Mouse (Mus musculus) embryonic facial prominence, embryonic 13.5 days (tissue): ENCODE results near the gene Nfkb2. TPM values are rescaled to one million over a fixed set of nuclear protein-coding genes. Genes with fewer than 3 reads are reported as not detected.

Source experiments
- ATAC-seq: fragments of 200-750 bp; cut with Nextera tagmentation; 2 replicates; pipeline ENCODE4 v1.8.0; 2017; ENCODE audit warnings: low read depth; ENCODE audit not compliant: insufficient number of reproducible peaks, insufficient read depth, low FRiP score, low TSS enrichment
- H3K27ac ChIP-seq: fragments of 300-500 bp; sonication (generic); 2 replicates; pipeline ENCODE4 v1.5.1; 2015; ENCODE audit warnings: moderate library complexity, mild to moderate bottlenecking, inconsistent platforms
- H3K27me3 ChIP-seq: fragments of 300-500 bp; sonication (generic); 2 replicates; pipeline ENCODE4 v1.6.1; 2015; ENCODE audit warnings: mild to moderate bottlenecking, inconsistent platforms
- H3K36me3 ChIP-seq: fragments of 300-500 bp; sonication (generic); 2 replicates; pipeline ENCODE4 v1.6.1; 2015; ENCODE audit warnings: mild to moderate bottlenecking, inconsistent platforms
- H3K4me1 ChIP-seq: fragments of 300-500 bp; sonication (generic); 2 replicates; pipeline ENCODE4 v1.6.1; 2015; ENCODE audit warnings: inconsistent platforms
- H3K4me2 ChIP-seq: fragments of 300-500 bp; sonication (generic); 2 replicates; pipeline ENCODE4 v1.6.1; 2015; ENCODE audit warnings: moderate library complexity, mild to moderate bottlenecking, inconsistent platforms
- H3K4me3 ChIP-seq: fragments of 300-500 bp; sonication (generic); 2 replicates; pipeline ENCODE4 v1.5.1; 2015; ENCODE audit warnings: mild to moderate bottlenecking, inconsistent platforms
- H3K9ac ChIP-seq: fragments of 300-500 bp; sonication (generic); 2 replicates; pipeline ENCODE4 v1.6.1; 2015; ENCODE audit warnings: mild to moderate bottlenecking, inconsistent platforms
- H3K9me3 ChIP-seq: fragments of 300-500 bp; sonication (generic); 2 replicates; pipeline ENCODE4 v1.6.1; 2016; ENCODE audit warnings: inconsistent platforms
- WGBS: fragments of 180-500 bp; shearing (Covaris S2); methylation state at CpG from one replicate; pipeline ENCODE4 v1.1.7; 2015; ENCODE audit warnings: mixed read lengths; 5-methylcytosine and 5-hydroxymethylcytosine counted together
- polyA plus RNA-seq: library from polyadenylated mRNA; unstranded; fragments of >200 nt; fragmentation: Nextera tagmentation; extraction: Ambion mirVana; gene quantifications from 2 replicates; pipeline ENCODE4 v1.2.1, GENCODE M21; 2015

Nfkb2 gene
- polyA plus RNA-seq, 1 experiment from 2014 or later: 9.0 TPM

GRCm38 (mm10) chr19:46333906-46334305 is 29.8 kb downstream of the Nfkb2 start:
- no peaks in the 10 kb centered on the region for H3K9me3 ChIP-seq
- H3K27me3 ChIP-seq: peaks cover 12% of the 10 kb centered on the region
- no peak overlapping the region for H3K4me2 ChIP-seq
- no peak overlapping the region for H3K4me3 ChIP-seq
- H3K4me1 ChIP-seq: peaks cover 26% of the 10 kb centered on the region
- 91% methylated on average over 3 of the region's 3 CpGs for WGBS
- peaks cover 19% of the 10 kb centered on the region for H3K36me3 ChIP-seq
- no peak overlapping the region for H3K9ac ChIP-seq
- no peak overlapping the region for H3K27ac ChIP-seq
- no peak for ATAC-seq

GRCm38 (mm10) chr19:46337719-46338330 is 33.7 kb downstream of the Nfkb2 start:
- WGBS: 34% methylated on average over 15 of the region's 15 CpGs
- H3K4me3 ChIP-seq: peak overlapping the region; percentile 72
- H3K4me2 ChIP-seq: peak overlapping the region; percentile 78
- peaks cover 21% of the 10 kb centered on the region for H3K4me1 ChIP-seq
- peak; percentile 17; the same call in 1 of the 2 replicates for ATAC-seq
- H3K36me3 ChIP-seq: no peaks in the 10 kb centered on the region
- peak overlapping the region; percentile 82 for H3K9ac ChIP-seq
- no peaks in the 10 kb centered on the region for H3K9me3 ChIP-seq
- no peak overlapping the region for H3K27ac ChIP-seq
- no peaks in the 10 kb centered on the region for H3K27me3 ChIP-seq

GRCm38 (mm10) chr19:46338331-46338936 is 34.3 kb downstream of the Nfkb2 start, which contains the start of gene Cuedc2:
TSS of gene Cuedc2 (minus strand) at chr19:46338702.
- Histone ChIP-seq H3K9ac (peak within 1 kb of the TSS; percentile 82), H3K9me3 (no peaks in the 10 kb centered on the region), H3K27me3 (no peaks in the 10 kb centered on the region), H3K4me2 (peak within 1 kb of the TSS; percentile 78), H3K4me3 (peak within 1 kb of the TSS; percentile 72), H3K36me3 (no peaks in the 10 kb centered on the region), H3K4me1 (peaks cover 21% of the 10 kb centered on the region), H3K27ac (no peak within 1 kb of the TSS)
- ATAC-seq: peak; percentile 74
- WGBS: under 1% methylated on average over 31 of the region's 31 CpGs

GRCm38 (mm10) chr19:46338942-46339286 is 34.8 kb downstream of the Nfkb2 start:
- peak overlapping the region; percentile 72 for H3K4me3 ChIP-seq
- no peaks in the 10 kb centered on the region for H3K9me3 ChIP-seq
- H3K27me3 ChIP-seq: no peaks in the 10 kb centered on the region
- 50% methylated on average over 6 of the region's 6 CpGs for WGBS
- peak overlapping the region; percentile 49; the same call in 1 of the 2 replicates for H3K9ac ChIP-seq
- no peaks in the 10 kb centered on the region for H3K36me3 ChIP-seq
- no peak overlapping the region for H3K27ac ChIP-seq
- ATAC-seq: no peak
- H3K4me2 ChIP-seq: peak overlapping the region; percentile 50
- peaks cover 21% of the 10 kb centered on the region for H3K4me1 ChIP-seq

GRCm38 (mm10) chr19:46339287-46339971 is 35.3 kb downstream of the Nfkb2 start:
- no peak overlapping the region for H3K4me3 ChIP-seq
- peaks cover 3% of the 10 kb centered on the region for H3K27me3 ChIP-seq
- peak overlapping the region; percentile 50 for H3K4me2 ChIP-seq
- H3K4me1 ChIP-seq: peaks cover 21% of the 10 kb centered on the region
- no peak for ATAC-seq
- no peaks in the 10 kb centered on the region for H3K9me3 ChIP-seq
- WGBS: 78% methylated on average over 7 of the region's 7 CpGs
- no peak overlapping the region for H3K27ac ChIP-seq
- no peaks in the 10 kb centered on the region for H3K36me3 ChIP-seq
- 0 out of 2 replicates have a peak overlapping the region, but pooled peaks have one; percentile 49 for H3K9ac ChIP-seq

GRCm38 (mm10) chr19:46344710-46345419 is 40.7 kb downstream of the Nfkb2 start:
- H3K9me3 ChIP-seq: no peaks in the 10 kb centered on the region
- WGBS: 26% methylated on average over 7 of the region's 7 CpGs
- H3K4me3 ChIP-seq: no peak overlapping the region
- H3K27ac ChIP-seq: no peak overlapping the region
- no peaks in the 10 kb centered on the region for H3K36me3 ChIP-seq
- H3K4me1 ChIP-seq: peaks cover 11% of the 10 kb centered on the region
- H3K27me3 ChIP-seq: peaks cover 21% of the 10 kb centered on the region
- no peak overlapping the region for H3K4me2 ChIP-seq
- no peak for ATAC-seq
- H3K9ac ChIP-seq: no peak overlapping the region

GRCm38 (mm10) chr19:46347146-46347545 is 43.0 kb downstream of the Nfkb2 start:
- Histone ChIP-seq H3K9me3 (no peaks in the 10 kb centered on the region), H3K4me1 (peaks cover 15% of the 10 kb centered on the region), H3K4me2 (no peak overlapping the region), H3K9ac (no peak overlapping the region), H3K27ac (no peak overlapping the region), H3K4me3 (no peak overlapping the region), H3K36me3 (no peaks in the 10 kb centered on the region), H3K27me3 (peaks cover 26% of the 10 kb centered on the region)
- no peak for ATAC-seq
- WGBS: 97% methylated on average over 1 of the region's 1 CpGs

- WGBS: 31% methylated on average over 14 of the region's 14 CpGs
- H3K4me3 ChIP-seq: peak overlapping the region; percentile 69
- H3K9ac ChIP-seq: peak overlapping the region; percentile 86
- peaks cover 26% of the 10 kb centered on the region for H3K27me3 ChIP-seq
- H3K9me3 ChIP-seq: no peaks in the 10 kb centered on the region
- H3K4me2 ChIP-seq: peak overlapping the region; percentile 76
- peak overlapping the region; percentile 72 for H3K27ac ChIP-seq
- peaks cover 15% of the 10 kb centered on the region for H3K4me1 ChIP-seq
- ATAC-seq: no peak
- no peaks in the 10 kb centered on the region for H3K36me3 ChIP-seq
Measured at GRCm38 (mm10) chr19:46347936-46348668, 44.0 kb downstream of the Nfkb2 start.

- H3K4me2 ChIP-seq: peak overlapping the region; percentile 76
- H3K27me3 ChIP-seq: peaks cover 26% of the 10 kb centered on the region
- WGBS: under 1% methylated on average over 78 of the region's 78 CpGs
Measured at GRCm38 (mm10) chr19:46348761-46349458, 44.8 kb downstream of the Nfkb2 start.

GRCm38 (mm10) chr19:46349550-46349949 is 45.4 kb downstream of the Nfkb2 start:
- Histone ChIP-seq H3K36me3 (no peaks in the 10 kb centered on the region), H3K27ac (no peak overlapping the region), H3K9me3 (no peaks in the 10 kb centered on the region), H3K4me1 (peaks cover 15% of the 10 kb centered on the region), H3K9ac (peak overlapping the region; percentile 86), H3K4me3 (peak overlapping the region; percentile 69), H3K4me2 (peak overlapping the region; percentile 76), H3K27me3 (peaks cover 21% of the 10 kb centered on the region)
- WGBS: 21% methylated on average over 6 of the region's 6 CpGs
- no peak for ATAC-seq

More at GRCm38 (mm10) chr19:46348761-46349458, 44.8 kb downstream of the Nfkb2 start:
- Histone ChIP-seq H3K27ac (peak overlapping the region; percentile 72), H3K4me1 (peaks cover 15% of the 10 kb centered on the region), H3K9me3 (no peaks in the 10 kb centered on the region), H3K9ac (peak overlapping the region; percentile 86), H3K36me3 (no peaks in the 10 kb centered on the region), H3K4me3 (peak overlapping the region; percentile 69)
- peak; percentile 81 for ATAC-seq
